ENCODE assay signal across 8 mouse cellular contexts in genomic region chr14:47366881-47367321, GRCm38 (mm10). TPM values are rescaled to one million over a fixed set of nuclear protein-coding genes. Genes with fewer than 3 reads are reported as not detected.
DNase-seq lines count a peak whose midpoint lies in the region; ATAC-seq lines count a peak whose summit lies in the region.

No protein-coding gene starts in this region.

- no peaks in the 10 kb centered on the region for H3K27me3 ChIP-seq in kidney, embryonic 14.5 days (ENCODE audit: control insufficient read depth, insufficient read depth, low read length)
- peaks cover 12% of the 10 kb centered on the region for H3K27me3 ChIP-seq in liver, embryonic 15.5 days

- no peak overlapping the region for H3K4me2 ChIP-seq in kidney, embryonic 14.5 days (replicated peaks; ENCODE audit: low read depth, low read length)
- no peak overlapping the region for H3K4me2 ChIP-seq in liver, embryonic 15.5 days

- no peaks in the 10 kb centered on the region for H3K9me3 ChIP-seq in kidney, embryonic 14.5 days (ENCODE audit: control insufficient read depth, low read length)
- no peaks in the 10 kb centered on the region for H3K9me3 ChIP-seq in liver, embryonic 15.5 days (replicated peaks)

- no peaks in the 10 kb centered on the region for H3K36me3 ChIP-seq in kidney, embryonic 14.5 days (ENCODE audit: control insufficient read depth, insufficient read depth, low read length)
- H3K36me3 ChIP-seq in liver, embryonic 15.5 days (replicated peaks) = no peaks in the 10 kb centered on the region

- 51% methylated on average over 7 of the region's 7 CpGs for WGBS in kidney, embryonic 14.5 days
- 13% methylated on average over 7 of the region's 7 CpGs for WGBS in liver, embryonic 15.5 days (ENCODE audit: insufficient replicate concordance)

- ATAC-seq in common myeloid progenitor, adult 5-6 weeks (replicated peaks; ENCODE audit: low read depth, poor library complexity, severe bottlenecking) = peak; percentile 44
- ATAC-seq in kidney, embryonic 14.5 days (ENCODE audit: low FRiP score, low TSS enrichment) = no peak
- 0 out of 2 replicates have a peak, but pooled peaks have one; percentile 47 for ATAC-seq in liver, embryonic 15.5 days (ENCODE audit: insufficient read depth)
- no peak for ATAC-seq in inflammation-experienced regulatory T-cells, adult 6 months

- peak overlapping the region; percentile 62; the same call in 1 of the 2 replicates for H3K27ac ChIP-seq in kidney, embryonic 14.5 days (ENCODE audit: low read depth, low read length)
- no peak overlapping the region for H3K27ac ChIP-seq in liver, embryonic 15.5 days (replicated peaks)

- peak; percentile 32 for DNase-seq in ovary, adult 18-20 months (ENCODE audit: low spot score)
- no peak for DNase-seq in ovary, postnatal 10 days (ENCODE audit: low spot score)
- peak; percentile 33 for DNase-seq in right cerebral cortex, adult 18-20 months
- DNase-seq in embryo, embryonic 10 days (ENCODE audit: low spot score) = no peak

- no peak overlapping the region for H3K4me3 ChIP-seq in kidney, embryonic 14.5 days (ENCODE audit: low read length)
- H3K4me3 ChIP-seq in liver, embryonic 15.5 days (replicated peaks) = no peak overlapping the region

- 0 out of 2 replicates have a peak, but pooled peaks cover 12% of the 10 kb centered on the region for H3K4me1 ChIP-seq in kidney, embryonic 14.5 days (ENCODE audit: control insufficient read depth, insufficient read depth, low read length)
- peaks cover 33% of the 10 kb centered on the region for H3K4me1 ChIP-seq in liver, embryonic 15.5 days (replicated peaks)

- no peak overlapping the region for H3K9ac ChIP-seq in kidney, embryonic 14.5 days (ENCODE audit: low read depth, low read length)
- no peak overlapping the region; the same call in 1 of the 2 replicates for H3K9ac ChIP-seq in liver, embryonic 15.5 days

RNA-seq across cellular contexts. Expression of gene Lgals3, which starts 0.7 kb away (rescaled TPM):
- 1.2 and 5.7 TPM in 2 replicates for total RNA-seq in common myeloid progenitor, adult 5-6 weeks (2017)
- 11.2 and 12.0 TPM in 2 replicates for polyA plus RNA-seq in kidney, embryonic 14.5 days (2014; fragmentation: Nextera tagmentation; extraction: Ambion mirVana)
- polyA plus RNA-seq in liver, embryonic 15.5 days (2015; fragmentation: Nextera tagmentation; extraction: Ambion mirVana) = 43.1 and 47.0 TPM in 2 replicates
- 100 to 1,000 TPM in 1 of 3 experiments, 10 to 100 TPM in 1, 1 to 10 TPM in 1; 7.1 to 195 (median 12.4) TPM for polyA plus RNA-seq in inflammation-experienced regulatory T-cells, adult 6 months (2017; shearing (Covaris generic))

RNA-seq across cellular contexts. Expression of gene Dlgap5, which starts 51.3 kb away (rescaled TPM):
- 67.0 and 68.4 TPM in 2 replicates for total RNA-seq in common myeloid progenitor, adult 5-6 weeks (2017)
- 46.8 and 63.8 TPM in 2 replicates for polyA plus RNA-seq in kidney, embryonic 14.5 days (2014; fragmentation: Nextera tagmentation; extraction: Ambion mirVana)
- 50.8 and 51.3 TPM in 2 replicates for polyA plus RNA-seq in liver, embryonic 15.5 days (2015; fragmentation: Nextera tagmentation; extraction: Ambion mirVana)
- polyA plus RNA-seq in inflammation-experienced regulatory T-cells, adult 6 months (2017; shearing (Covaris generic)) = 10 to 100 TPM in 2 of 3 experiments, 1 to 10 TPM in 1; 9.9 to 33.6 (median 14.7) TPM

Comparison
In these comparisons a context has a peak if more than half of its experiments do, and no peak if none do; other contexts are left out.
1. DNase-seq: peak in ovary, adult 18-20 months (single experiment) and right cerebral cortex, adult 18-20 months (single experiment); none in ovary, postnatal 10 days (single experiment) and embryo, embryonic 10 days (single experiment).
2. ATAC-seq: peak in common myeloid progenitor, adult 5-6 weeks (single experiment) and liver, embryonic 15.5 days (single experiment); none in kidney, embryonic 14.5 days (single experiment) and inflammation-experienced regulatory T-cells, adult 6 months (single experiment).